Mouse (Mus musculus): ENCODE results near the gene Trp53. TPM values are rescaled to one million over a fixed set of nuclear protein-coding genes. Genes with fewer than 3 reads are reported as not detected.

Gene Trp53
- polyA plus RNA-seq, 1 experiment from 2014 or later, result 132 TPM

DNA sequence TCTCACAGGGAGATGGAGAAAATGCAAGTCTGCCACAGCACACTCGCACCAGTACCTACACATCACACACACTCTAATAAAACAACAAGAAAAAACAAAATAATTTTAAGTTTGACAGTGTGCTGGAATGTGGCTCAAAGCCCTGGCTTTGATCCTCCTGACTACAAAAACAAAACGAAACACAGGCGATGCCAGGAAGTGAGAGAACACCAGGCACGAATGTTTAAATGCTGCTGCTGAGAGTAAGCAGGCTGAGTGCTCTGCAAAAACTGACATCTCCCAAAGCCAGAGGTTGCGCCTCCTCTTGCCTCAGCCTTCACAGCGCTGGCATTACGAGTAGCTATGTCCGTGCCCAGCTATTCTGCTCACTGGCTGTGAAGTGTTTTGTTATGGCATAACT is 15.0 kb upstream of the Trp53 start:
- no peak overlapping the region for H3K4me2 ChIP-seq
- no peaks in the 10 kb centered on the region for H3K27me3 ChIP-seq
- H3K9ac ChIP-seq, result no peak overlapping the region
- no peaks in the 10 kb centered on the region for H3K9me3 ChIP-seq
- 54% methylated on average over 8 of the region's 8 CpGs for WGBS
- H3K27ac ChIP-seq, result no peak overlapping the region
- peaks cover 44% of the 10 kb centered on the region for H3K36me3 ChIP-seq
- no peak for ATAC-seq (ENCODE audit: insufficient number of reproducible peaks, low FRiP score, low TSS enrichment, low read depth)
- peaks cover 28% of the 10 kb centered on the region for H3K4me1 ChIP-seq
- no peak overlapping the region for H3K4me3 ChIP-seq

DNA sequence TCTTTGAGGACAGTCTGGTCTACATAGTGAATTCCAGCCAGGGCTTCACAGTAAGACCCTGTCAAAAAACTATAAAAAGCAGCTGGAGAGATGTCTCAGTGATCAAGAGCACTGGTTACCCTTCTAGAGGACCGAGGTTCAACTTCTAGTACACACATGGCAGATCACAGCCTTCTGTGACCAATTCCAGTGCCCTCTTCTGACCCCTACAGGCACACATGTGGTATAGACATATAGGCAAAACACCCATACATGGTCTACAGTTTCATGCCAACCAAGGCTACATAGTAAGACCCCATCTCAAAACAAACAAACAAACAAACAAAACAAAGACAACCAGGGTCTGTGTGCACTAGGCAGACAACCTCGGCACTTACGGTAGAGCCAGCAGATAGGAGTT is 4.9 kb upstream of the Trp53 start:
- 59% methylated on average over 3 of the region's 3 CpGs for WGBS
- no peak overlapping the region for H3K4me2 ChIP-seq
- ATAC-seq (ENCODE audit: insufficient number of reproducible peaks, low FRiP score, low TSS enrichment, low read depth), result no peak
- H3K9me3 ChIP-seq, result no peaks in the 10 kb centered on the region
- peaks cover 25% of the 10 kb centered on the region for H3K4me1 ChIP-seq
- no peaks in the 10 kb centered on the region for H3K27me3 ChIP-seq
- no peak overlapping the region for H3K4me3 ChIP-seq
- H3K36me3 ChIP-seq, result peaks cover 40% of the 10 kb centered on the region
- H3K9ac ChIP-seq, result no peak overlapping the region
- H3K27ac ChIP-seq, result no peak overlapping the region

DNA sequence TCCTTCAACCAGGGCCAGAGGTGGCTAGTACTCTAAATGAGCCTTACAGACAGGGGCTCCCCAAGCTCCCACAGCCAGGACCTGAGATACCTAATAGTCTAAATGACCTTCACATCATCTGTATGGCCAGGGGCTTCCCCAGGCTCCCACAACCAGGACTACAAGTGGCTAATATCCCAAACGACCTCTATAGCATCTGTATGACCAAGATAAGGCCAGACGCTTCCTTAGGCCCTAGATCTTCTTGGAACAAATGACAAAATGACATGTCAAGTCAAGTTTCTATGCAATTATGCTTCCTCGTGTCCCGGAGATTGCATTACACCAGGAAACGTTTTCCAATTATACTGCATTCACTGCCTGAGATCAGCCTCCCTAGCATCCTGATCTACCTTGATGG is 3.9 kb upstream of the Trp53 start:
- Histone ChIP-seq H3K9me3 (no peaks in the 10 kb centered on the region), H3K4me1 (peaks cover 25% of the 10 kb centered on the region), H3K4me3 (no peak overlapping the region), H3K27ac (no peak overlapping the region), H3K36me3 (peaks cover 29% of the 10 kb centered on the region), H3K4me2 (no peak overlapping the region), H3K9ac (no peak overlapping the region), H3K27me3 (no peaks in the 10 kb centered on the region)
- 71% methylated on average over 5 of the region's 5 CpGs for WGBS
- no peak for ATAC-seq (ENCODE audit: insufficient number of reproducible peaks, low FRiP score, low TSS enrichment, low read depth)

DNA sequence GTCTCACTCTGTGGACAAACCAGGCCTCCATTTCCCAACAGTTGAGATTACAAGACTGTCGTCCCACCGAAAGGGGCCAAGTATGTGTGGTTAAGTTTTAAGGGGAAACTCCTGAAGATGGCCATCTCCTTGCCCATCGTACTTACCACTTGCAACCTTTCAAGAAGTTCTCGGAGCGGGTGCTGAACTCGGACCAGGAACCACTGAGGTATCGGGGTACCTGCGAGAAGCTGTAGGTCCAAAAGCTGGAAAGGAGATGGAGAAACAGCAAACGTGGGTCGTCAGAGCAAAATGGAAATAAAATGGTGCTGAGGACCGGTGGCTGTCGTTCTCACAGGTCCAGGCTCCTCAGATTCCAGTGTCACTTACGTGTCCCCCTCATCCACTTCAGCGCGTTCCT is 1.9 kb upstream of the Trp53 start:
- no peak for ATAC-seq (ENCODE audit: insufficient number of reproducible peaks, low FRiP score, low TSS enrichment, low read depth)
- Histone ChIP-seq H3K9ac (peak overlapping the region; percentile 80), H3K4me3 (peak overlapping the region; percentile 77), H3K9me3 (no peaks in the 10 kb centered on the region), H3K27me3 (no peaks in the 10 kb centered on the region), H3K27ac (peak overlapping the region; percentile 82; the same call in 1 of the 2 replicates), H3K4me1 (peaks cover 33% of the 10 kb centered on the region), H3K4me2 (peak overlapping the region; percentile 80), H3K36me3 (peaks cover 15% of the 10 kb centered on the region)
- 11% methylated on average over 15 of the region's 15 CpGs for WGBS

DNA sequence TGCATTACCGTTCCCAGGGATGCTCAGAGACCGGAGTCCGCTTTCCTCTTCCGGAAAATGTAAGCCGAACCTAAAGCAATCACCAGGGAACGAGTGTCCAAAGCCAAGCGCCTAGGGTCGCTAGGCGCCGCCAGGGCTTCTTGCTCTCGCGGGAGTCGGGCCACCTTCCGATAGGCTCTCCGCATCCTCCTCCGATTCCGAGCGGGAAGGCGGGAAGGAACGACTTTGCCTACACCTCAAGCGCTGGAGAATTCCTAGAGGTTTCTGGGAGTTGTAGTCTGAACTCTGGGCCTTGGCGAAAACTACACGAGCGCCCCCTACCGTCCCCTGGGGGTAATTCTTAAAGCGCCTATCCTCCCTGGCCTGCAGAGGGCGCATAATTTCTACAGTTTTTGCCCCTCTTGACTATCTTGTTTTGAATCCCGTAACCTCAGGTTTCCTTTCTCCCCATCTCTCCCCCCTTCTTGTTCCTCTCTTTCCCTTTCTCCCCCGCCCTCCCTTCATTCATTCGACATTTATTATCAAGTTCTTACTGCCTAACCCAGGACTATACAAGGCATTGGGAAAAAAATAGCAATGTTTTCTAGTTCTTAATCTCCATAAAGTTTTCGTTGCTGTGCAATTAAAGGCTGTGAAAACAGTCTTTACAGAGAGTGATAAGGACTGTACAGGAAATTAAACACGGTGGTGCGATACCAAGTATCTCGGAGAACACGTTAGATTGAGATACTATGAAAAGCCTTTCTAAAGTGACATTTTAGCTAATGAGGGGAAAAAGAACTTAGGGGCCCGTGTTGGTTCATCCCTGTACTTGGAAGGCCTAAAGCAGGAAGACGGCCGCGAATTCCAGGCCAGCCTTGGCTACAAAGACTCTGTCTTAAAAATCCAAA is 786 bp upstream of the Trp53 start:
- WGBS, result 1% methylated on average over 39 of the region's 39 CpGs
- Histone ChIP-seq H3K4me3 (peak overlapping the region; percentile 77), H3K4me2 (peak overlapping the region; percentile 80), H3K27ac (peak overlapping the region; percentile 96), H3K9ac (peak overlapping the region; percentile 80), H3K36me3 (peaks cover 15% of the 10 kb centered on the region), H3K4me1 (peaks cover 33% of the 10 kb centered on the region), H3K9me3 (no peaks in the 10 kb centered on the region), H3K27me3 (no peaks in the 10 kb centered on the region)
- peak; percentile 93 for ATAC-seq (ENCODE audit: insufficient number of reproducible peaks, low FRiP score, low TSS enrichment, low read depth)

DNA sequence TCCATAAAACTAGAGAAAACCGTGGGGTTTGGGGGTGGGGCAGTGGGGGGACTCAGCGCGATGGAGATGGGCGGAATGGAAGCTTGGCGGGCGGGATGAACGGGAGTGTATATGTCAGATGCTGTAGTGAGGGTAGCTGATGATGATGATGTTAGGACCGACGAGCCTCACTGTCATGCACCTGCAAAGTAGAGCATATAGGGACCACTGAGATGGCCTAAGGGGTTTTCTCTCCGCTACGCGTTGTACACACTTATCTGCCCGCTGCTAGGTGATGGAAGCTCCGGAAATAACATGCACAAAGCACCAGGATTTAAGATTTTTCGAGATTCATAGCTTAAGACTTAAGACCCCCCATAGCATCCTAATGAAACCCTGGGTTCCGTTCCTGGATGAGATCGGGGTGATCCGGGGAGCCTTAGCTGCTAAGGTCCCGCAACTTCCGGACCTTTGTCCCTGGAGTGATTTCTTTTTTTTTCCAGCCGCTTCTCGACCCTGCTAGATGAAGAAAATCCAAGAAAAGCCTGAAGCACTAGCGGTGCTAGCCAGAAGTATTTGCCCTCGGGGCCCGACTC is 500 bp downstream of the Trp53 start:
- peak overlapping the region; percentile 77 for H3K4me3 ChIP-seq
- peaks cover 33% of the 10 kb centered on the region for H3K4me1 ChIP-seq
- peak overlapping the region; percentile 65 for H3K9ac ChIP-seq
- no peak for ATAC-seq (ENCODE audit: insufficient number of reproducible peaks, low FRiP score, low TSS enrichment, low read depth)
- no peaks in the 10 kb centered on the region for H3K27me3 ChIP-seq
- WGBS, result under 1% methylated on average over 25 of the region's 25 CpGs
- H3K4me2 ChIP-seq, result peak overlapping the region; percentile 80
- peak overlapping the region; percentile 96 for H3K27ac ChIP-seq
- H3K36me3 ChIP-seq, result peaks cover 11% of the 10 kb centered on the region; the same call in 1 of the 2 replicates
- no peaks in the 10 kb centered on the region for H3K9me3 ChIP-seq

DNA sequence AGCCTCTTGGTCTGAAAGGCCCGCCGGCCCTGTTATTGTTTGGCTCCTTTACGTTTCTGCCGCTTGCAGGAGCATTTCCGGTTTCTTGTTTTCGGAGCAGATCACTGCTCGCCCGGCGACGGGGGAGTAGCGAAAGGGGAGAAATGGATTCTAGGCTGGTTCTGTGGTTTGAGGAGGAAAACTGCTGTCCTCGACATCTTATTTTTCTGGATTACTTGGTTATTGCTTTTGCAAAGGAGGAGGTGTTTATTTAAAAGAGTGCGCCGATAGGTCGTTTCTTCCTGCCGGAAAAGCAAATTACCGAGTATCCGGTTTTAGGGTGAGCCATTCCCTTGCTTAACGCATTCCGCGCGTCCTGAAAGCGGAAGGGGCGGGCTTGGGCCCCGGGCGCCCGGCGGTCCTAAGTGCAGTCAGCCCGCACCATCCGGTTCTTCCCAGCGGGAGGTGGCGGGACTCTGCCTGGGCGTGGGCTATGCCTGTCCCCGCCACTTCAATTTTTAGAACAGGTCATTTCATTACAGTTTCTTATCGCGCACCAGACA is 1.1 kb downstream of the Trp53 start:
- WGBS, result under 1% methylated on average over 36 of the region's 36 CpGs
- H3K4me1 ChIP-seq, result peaks cover 32% of the 10 kb centered on the region
- H3K4me2 ChIP-seq, result peak overlapping the region; percentile 80
- H3K9ac ChIP-seq, result peak overlapping the region; percentile 65
- peak; percentile 86 for ATAC-seq (ENCODE audit: insufficient number of reproducible peaks, low FRiP score, low TSS enrichment, low read depth)
- H3K9me3 ChIP-seq, result no peaks in the 10 kb centered on the region
- peak overlapping the region; percentile 77 for H3K4me3 ChIP-seq
- H3K36me3 ChIP-seq, result peaks cover 8% of the 10 kb centered on the region; the same call in 1 of the 2 replicates
- peak overlapping the region; percentile 96 for H3K27ac ChIP-seq
- no peaks in the 10 kb centered on the region for H3K27me3 ChIP-seq

DNA sequence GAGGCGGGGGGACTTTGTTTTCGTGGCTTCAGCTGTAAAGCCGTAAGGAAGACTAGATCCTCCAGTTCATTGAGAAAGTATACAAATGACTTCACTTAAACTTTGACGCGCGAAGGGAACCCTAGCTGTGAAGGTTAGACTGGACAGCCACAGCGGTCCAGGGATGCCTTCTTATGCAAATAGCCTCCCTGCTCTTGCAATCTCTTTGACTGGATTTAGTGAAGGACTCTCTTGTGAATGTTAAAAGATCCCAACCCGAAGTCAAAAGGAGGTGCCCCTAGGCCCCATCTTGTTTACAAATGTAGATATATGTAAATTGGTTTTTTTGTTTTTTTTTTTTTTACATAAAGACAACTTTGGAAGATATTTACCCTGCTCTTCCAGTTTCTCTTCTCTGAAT is 1.7 kb downstream of the Trp53 start:
- H3K4me3 ChIP-seq, result peak overlapping the region; percentile 77
- peaks cover 27% of the 10 kb centered on the region for H3K4me1 ChIP-seq
- peak overlapping the region; percentile 80 for H3K4me2 ChIP-seq
- H3K27ac ChIP-seq, result peak overlapping the region; percentile 96
- peak overlapping the region; percentile 52 for H3K9ac ChIP-seq
- under 1% methylated on average over 8 of the region's 8 CpGs for WGBS
- H3K27me3 ChIP-seq, result no peaks in the 10 kb centered on the region
- no peak for ATAC-seq (ENCODE audit: insufficient number of reproducible peaks, low FRiP score, low TSS enrichment, low read depth)
- H3K9me3 ChIP-seq, result no peaks in the 10 kb centered on the region
- peaks cover 11% of the 10 kb centered on the region for H3K36me3 ChIP-seq

DNA sequence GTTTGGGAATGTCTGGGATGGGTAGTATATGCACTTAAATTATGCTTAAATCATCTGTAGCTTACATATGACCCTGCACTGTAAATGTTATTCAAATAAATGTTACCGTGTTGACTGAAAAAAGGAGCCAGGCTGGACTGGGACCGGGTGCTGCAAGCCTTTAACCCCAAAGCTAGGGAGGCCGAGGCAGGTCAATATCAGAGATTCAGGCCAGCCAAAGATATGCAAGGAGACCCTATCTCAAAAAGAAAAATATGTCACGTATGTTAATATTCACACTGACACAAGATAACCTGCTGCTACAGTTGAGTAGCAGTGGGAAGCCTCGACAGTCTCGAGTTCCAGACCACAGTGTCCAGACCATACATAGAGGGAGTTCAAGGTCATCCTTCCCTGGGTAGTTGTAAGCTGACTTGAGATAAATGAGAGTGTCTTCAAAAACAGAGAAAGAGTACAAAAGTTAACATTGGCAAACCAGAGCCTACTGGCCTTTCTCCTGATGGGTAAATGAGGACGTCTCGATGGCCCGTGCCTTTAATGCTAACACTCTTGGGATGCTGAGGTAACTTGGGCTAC is 2.2 kb downstream of the Trp53 start:
- WGBS, result 66% methylated on average over 9 of the region's 9 CpGs
- Histone ChIP-seq H3K9ac (peak overlapping the region; percentile 52; the same call in 1 of the 2 replicates), H3K27me3 (no peaks in the 10 kb centered on the region), H3K4me2 (peak overlapping the region; percentile 80), H3K9me3 (no peaks in the 10 kb centered on the region), H3K4me3 (peak overlapping the region; percentile 77), H3K36me3 (peaks cover 16% of the 10 kb centered on the region), H3K27ac (no peak overlapping the region; the same call in 1 of the 2 replicates), H3K4me1 (peaks cover 22% of the 10 kb centered on the region)
- ATAC-seq (ENCODE audit: insufficient number of reproducible peaks, low FRiP score, low TSS enrichment, low read depth), result no peak

DNA sequence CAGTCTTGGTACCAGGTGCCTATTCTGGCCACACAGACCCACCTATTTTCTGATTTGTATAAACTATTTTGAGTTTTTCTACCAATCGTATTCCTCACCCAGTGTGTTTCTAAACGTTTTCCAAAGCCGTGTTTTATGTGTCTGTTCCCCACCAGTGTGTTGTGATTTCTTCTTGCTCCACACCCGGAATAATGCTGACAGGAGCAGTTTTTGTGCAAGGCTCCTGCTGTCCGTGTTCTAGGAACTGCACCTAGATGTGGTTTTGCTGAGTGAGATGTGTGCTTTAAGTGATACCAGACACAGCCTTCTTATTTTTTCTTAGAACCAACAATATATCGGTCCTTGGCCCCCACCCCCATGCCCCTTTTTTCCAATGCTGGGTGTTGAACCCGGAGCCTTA is 3.8 kb downstream of the Trp53 start:
- Histone ChIP-seq H3K36me3 (peaks cover 33% of the 10 kb centered on the region), H3K27me3 (no peaks in the 10 kb centered on the region), H3K9me3 (no peaks in the 10 kb centered on the region), H3K4me3 (no peak overlapping the region), H3K9ac (no peak overlapping the region), H3K4me2 (no peak overlapping the region), H3K4me1 (0 out of 2 replicates have a peak, but pooled peaks cover 8% of the 10 kb centered on the region), H3K27ac (no peak overlapping the region)
- WGBS, result 78% methylated on average over 7 of the region's 7 CpGs
- ATAC-seq (ENCODE audit: insufficient number of reproducible peaks, low FRiP score, low TSS enrichment, low read depth), result no peak

DNA sequence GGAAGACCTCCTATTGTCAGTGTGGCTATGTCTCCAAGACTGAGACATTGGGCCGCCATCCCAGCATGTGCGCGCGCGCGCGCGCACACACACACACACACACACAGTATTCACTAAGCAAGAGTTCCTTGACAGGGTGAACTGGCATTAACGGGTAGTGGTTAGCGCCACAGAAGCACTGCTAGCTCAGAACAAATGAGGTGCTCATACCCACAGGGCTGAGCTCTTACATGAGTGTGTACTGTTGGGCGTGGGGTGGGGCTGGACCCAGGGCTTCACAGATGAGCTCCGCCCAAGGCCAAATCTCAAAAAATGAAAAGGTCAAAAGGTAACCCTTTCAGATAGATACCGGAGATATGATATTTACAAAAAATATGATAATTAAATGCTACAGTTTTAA is 4.8 kb downstream of the Trp53 start:
- Histone ChIP-seq H3K4me3 (no peak overlapping the region), H3K27ac (no peak overlapping the region), H3K36me3 (peaks cover 42% of the 10 kb centered on the region), H3K4me2 (no peak overlapping the region), H3K9me3 (no peaks in the 10 kb centered on the region), H3K9ac (no peak overlapping the region), H3K4me1 (0 out of 2 replicates have a peak, but pooled peaks cover 8% of the 10 kb centered on the region), H3K27me3 (no peaks in the 10 kb centered on the region)
- 95% methylated on average over 13 of the region's 13 CpGs for WGBS
- no peak for ATAC-seq (ENCODE audit: insufficient number of reproducible peaks, low FRiP score, low TSS enrichment, low read depth)
